Mouse (Mus musculus) limb, embryonic 11.5 days (tissue): Measurements from ENCODE around the gene Ankrd33b. TPM values are rescaled to one million over a fixed set of nuclear protein-coding genes. Genes with fewer than 3 reads are reported as not detected.

Experiments used
- ATAC-seq: fragments of 200-750 bp; cut with Nextera tagmentation; 2 replicates; pipeline ENCODE4 v1.8.0; 2017; ENCODE audit warnings: low read depth; ENCODE audit not compliant: insufficient number of reproducible peaks, low FRiP score, low TSS enrichment
- DNase-seq: peaks from one replicate; pipeline ENCODE4 v3.0.0-alpha.2; 2015; ENCODE audit warnings: low spot score
- H3K27ac ChIP-seq: fragments of 300-500 bp; sonication (generic); replicated peaks from 2 replicates; pipeline ENCODE4 v1.5.1; 2014; ENCODE audit warnings: low read depth, mild to moderate bottlenecking, low read length
- H3K27me3 ChIP-seq: fragments of 300-500 bp; sonication (generic); 2 replicates; pipeline ENCODE4 v1.6.1; 2014; ENCODE audit warnings: mild to moderate bottlenecking, low read length, mixed read lengths; ENCODE audit not compliant: control insufficient read depth, insufficient read depth
- H3K36me3 ChIP-seq: fragments of 300-500 bp; sonication (generic); 2 replicates; pipeline ENCODE4 v1.6.1; 2014; ENCODE audit warnings: mild to moderate bottlenecking, low read length, moderate library complexity, mixed read lengths; ENCODE audit not compliant: control insufficient read depth, insufficient read depth
- H3K4me1 ChIP-seq: fragments of 300-500 bp; sonication (generic); 2 replicates; pipeline ENCODE4 v1.6.1; 2014; ENCODE audit warnings: low read length, mixed read lengths; ENCODE audit not compliant: control insufficient read depth, insufficient read depth
- H3K4me2 ChIP-seq: fragments of 300-500 bp; sonication (generic); 2 replicates; pipeline ENCODE4 v1.6.1; 2014; ENCODE audit warnings: low read depth, mild to moderate bottlenecking, moderate library complexity; ENCODE audit not compliant: severe bottlenecking
- H3K4me3 ChIP-seq: fragments of 300-500 bp; sonication (generic); 2 replicates; pipeline ENCODE4 v1.5.1; 2014; ENCODE audit warnings: low read depth, low read length
- H3K9ac ChIP-seq: fragments of 300-500 bp; sonication (generic); 2 replicates; pipeline ENCODE4 v1.6.1; 2014; ENCODE audit warnings: mild to moderate bottlenecking, low read length
- H3K9me3 ChIP-seq: fragments of 300-500 bp; sonication (generic); 2 replicates; pipeline ENCODE4 v1.6.1; 2016; ENCODE audit warnings: low read length; ENCODE audit not compliant: control insufficient read depth
- WGBS: fragments of 180-500 bp; shearing (Covaris S2); extraction: QIAGEN DNeasy Blood & Tissue Kit; methylation state at CpG from one replicate; pipeline ENCODE4 v1.1.7; 2014; 5-methylcytosine and 5-hydroxymethylcytosine counted together
- polyA plus RNA-seq: library from polyadenylated mRNA; unstranded; fragments of >200 nt; fragmentation: Nextera tagmentation; extraction: Ambion mirVana; gene quantifications from 2 replicates; pipeline ENCODE4 v1.2.1, GENCODE M21; 2014

Gene Ankrd33b
- polyA plus RNA-seq, 1 experiment from 2014 or later = 0.36 TPM

DNA sequence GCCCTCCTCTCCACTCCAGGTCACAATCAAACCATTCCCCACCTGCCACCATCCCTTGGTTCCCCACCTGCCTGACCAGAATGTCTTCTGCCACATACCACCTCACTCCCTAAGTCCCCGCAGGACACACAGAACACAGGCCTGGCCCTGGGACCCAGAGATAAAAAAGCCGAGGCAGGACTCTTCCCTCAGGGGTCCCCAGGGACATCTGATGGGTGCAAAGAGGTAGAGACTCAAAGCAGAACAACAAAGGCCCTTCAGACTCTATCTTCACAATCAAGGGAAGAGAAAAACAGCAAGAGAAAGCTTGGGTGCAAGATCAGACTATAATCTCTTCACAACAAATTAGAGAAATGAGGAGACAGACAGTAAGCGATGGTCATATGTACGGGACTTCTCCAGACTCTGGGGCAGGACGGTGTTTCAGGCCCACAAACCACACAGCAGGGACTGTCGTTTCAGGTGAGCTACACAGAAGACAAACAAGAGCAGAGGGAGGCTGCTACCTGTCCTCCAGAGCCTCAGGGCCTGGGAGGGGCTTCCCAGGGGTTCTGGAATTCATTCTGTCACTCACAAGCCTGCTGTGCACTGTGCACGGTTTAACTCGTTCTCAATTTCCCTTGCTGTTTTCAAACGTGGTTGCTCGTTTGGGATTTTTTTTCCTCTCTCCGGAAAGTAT is 2.3 kb downstream of the Ankrd33b start:
- no peaks in the 10 kb centered on the region for H3K36me3 ChIP-seq
- no peaks in the 10 kb centered on the region for H3K9me3 ChIP-seq
- peaks cover 24% of the 10 kb centered on the region; the same call in 1 of the 2 replicates for H3K4me1 ChIP-seq
- no peak overlapping the region for H3K27ac ChIP-seq
- ATAC-seq = no peak
- DNase-seq = no peak
- H3K9ac ChIP-seq = no peak overlapping the region; the same call in 1 of the 2 replicates
- H3K27me3 ChIP-seq = peaks cover 47% of the 10 kb centered on the region
- WGBS = 15% methylated on average over 11 of the region's 11 CpGs
- peak overlapping the region; percentile 100; the same call in 1 of the 2 replicates for H3K4me2 ChIP-seq
- peak overlapping the region; percentile 55 for H3K4me3 ChIP-seq

DNA sequence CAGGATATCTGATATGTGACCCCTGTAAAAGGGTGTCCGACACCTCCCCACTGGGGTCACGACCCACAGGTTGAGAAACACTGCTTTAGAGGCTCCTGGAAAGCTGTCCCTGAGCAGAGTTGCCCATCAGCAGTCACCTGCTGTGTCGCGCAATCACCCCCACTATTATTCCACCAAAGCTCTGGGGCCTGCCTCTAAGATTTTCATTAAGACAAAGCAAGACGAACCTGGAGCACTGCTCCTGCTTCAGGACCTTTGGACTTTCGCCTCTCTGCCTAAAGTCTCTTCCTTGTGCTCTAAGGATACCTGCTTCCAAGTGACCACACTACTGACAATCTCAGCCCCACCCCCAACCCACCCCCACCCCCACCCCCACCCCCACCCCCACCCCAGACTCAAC is 3.1 kb downstream of the Ankrd33b start:
- H3K4me2 ChIP-seq = no peak overlapping the region
- H3K27ac ChIP-seq = no peak overlapping the region
- no peak overlapping the region for H3K9ac ChIP-seq
- 58% methylated on average over 6 of the region's 6 CpGs for WGBS
- H3K4me3 ChIP-seq = no peak overlapping the region
- peaks cover 24% of the 10 kb centered on the region; the same call in 1 of the 2 replicates for H3K4me1 ChIP-seq
- H3K9me3 ChIP-seq = no peaks in the 10 kb centered on the region
- no peak for DNase-seq
- H3K27me3 ChIP-seq = peaks cover 46% of the 10 kb centered on the region
- no peaks in the 10 kb centered on the region for H3K36me3 ChIP-seq
- no peak for ATAC-seq

DNA sequence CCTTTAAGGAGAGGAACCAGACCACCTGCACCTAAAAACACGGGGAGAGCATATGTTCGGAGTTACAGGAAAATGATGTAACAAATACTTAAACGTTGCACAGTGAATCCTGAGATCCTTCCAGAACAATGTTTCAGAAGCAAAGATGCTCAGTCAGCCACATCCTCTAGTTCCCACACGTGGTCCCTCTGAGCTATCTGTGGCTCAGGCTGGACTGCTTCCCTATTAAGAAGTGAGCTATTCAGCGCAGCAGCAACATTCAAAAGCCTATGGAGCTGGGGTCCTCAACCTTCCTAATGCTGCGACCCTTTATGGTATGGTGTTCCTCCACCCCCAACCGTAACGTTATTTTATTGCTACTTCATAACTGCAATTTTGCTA is 3.6 kb downstream of the Ankrd33b start:
- peaks cover 24% of the 10 kb centered on the region; the same call in 1 of the 2 replicates for H3K4me1 ChIP-seq
- H3K27ac ChIP-seq = no peak overlapping the region
- H3K9ac ChIP-seq = no peak overlapping the region
- H3K4me2 ChIP-seq = no peak overlapping the region
- no peaks in the 10 kb centered on the region for H3K36me3 ChIP-seq
- H3K27me3 ChIP-seq = peaks cover 41% of the 10 kb centered on the region
- no peak overlapping the region for H3K4me3 ChIP-seq
- DNase-seq (no peak), ATAC-seq (no peak)
- H3K9me3 ChIP-seq = no peaks in the 10 kb centered on the region
- WGBS = 81% methylated on average over 8 of the region's 8 CpGs

GRCm38 (mm10) chr15:31363241-31363980 is 4.1 kb downstream of the Ankrd33b start:
- H3K4me1 ChIP-seq = peaks cover 24% of the 10 kb centered on the region; the same call in 1 of the 2 replicates
- H3K27ac ChIP-seq = no peak overlapping the region
- no peak for DNase-seq
- H3K27me3 ChIP-seq = peaks cover 36% of the 10 kb centered on the region
- WGBS = 89% methylated on average over 13 of the region's 13 CpGs
- H3K9ac ChIP-seq = no peak overlapping the region
- no peak overlapping the region for H3K4me3 ChIP-seq
- no peak overlapping the region for H3K4me2 ChIP-seq
- H3K36me3 ChIP-seq = no peaks in the 10 kb centered on the region
- no peak for ATAC-seq
- H3K9me3 ChIP-seq = no peaks in the 10 kb centered on the region

GRCm38 (mm10) chr15:31361259-31361853 is 6.2 kb downstream of the Ankrd33b start:
- Histone ChIP-seq H3K27ac (no peak overlapping the region), H3K27me3 (peaks cover 18% of the 10 kb centered on the region), H3K9ac (no peak overlapping the region), H3K4me1 (peaks cover 8% of the 10 kb centered on the region; the same call in 1 of the 2 replicates), H3K36me3 (no peaks in the 10 kb centered on the region), H3K4me3 (no peak overlapping the region), H3K4me2 (no peak overlapping the region), H3K9me3 (no peaks in the 10 kb centered on the region)
- DNase-seq (no peak), ATAC-seq (no peak)
- WGBS = 91% methylated on average over 9 of the region's 9 CpGs

GRCm38 (mm10) chr15:31360593-31360992 is 6.9 kb downstream of the Ankrd33b start:
- Histone ChIP-seq H3K36me3 (no peaks in the 10 kb centered on the region), H3K4me3 (no peak overlapping the region), H3K9ac (no peak overlapping the region), H3K4me2 (no peak overlapping the region), H3K9me3 (no peaks in the 10 kb centered on the region), H3K4me1 (0 out of 2 replicates have a peak, but pooled peaks cover 3% of the 10 kb centered on the region), H3K27me3 (peaks cover 13% of the 10 kb centered on the region), H3K27ac (no peak overlapping the region)
- ATAC-seq = no peak
- DNase-seq = no peak
- 80% methylated on average over 6 of the region's 6 CpGs for WGBS

DNA sequence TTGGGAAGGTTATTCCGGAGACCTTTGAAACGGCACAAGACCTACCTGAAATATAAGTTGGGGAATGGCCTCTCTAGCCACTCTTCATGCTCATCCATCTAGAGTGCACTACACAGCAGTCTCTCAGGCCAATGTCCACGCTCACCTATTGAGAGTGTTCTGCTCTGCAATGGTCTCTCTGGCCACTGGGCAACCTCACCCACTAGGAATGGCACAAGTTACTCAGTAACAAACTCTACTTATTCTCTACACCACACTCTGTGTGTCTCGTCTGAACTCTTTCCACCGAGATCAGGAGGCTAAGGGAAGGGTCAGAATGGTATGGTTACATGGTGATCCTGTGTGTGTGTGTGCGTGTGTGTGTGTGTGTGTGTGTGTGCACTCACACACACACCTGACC is 7.7 kb downstream of the Ankrd33b start:
- no peak overlapping the region for H3K4me3 ChIP-seq
- no peak overlapping the region for H3K27ac ChIP-seq
- H3K9me3 ChIP-seq = no peaks in the 10 kb centered on the region
- H3K9ac ChIP-seq = no peak overlapping the region
- DNase-seq (no peak), ATAC-seq (no peak)
- WGBS = 91% methylated on average over 6 of the region's 6 CpGs
- H3K4me1 ChIP-seq = no peaks in the 10 kb centered on the region
- no peaks in the 10 kb centered on the region for H3K36me3 ChIP-seq
- H3K27me3 ChIP-seq = peaks cover 5% of the 10 kb centered on the region
- no peak overlapping the region for H3K4me2 ChIP-seq

- no peak for DNase-seq
- no peak for ATAC-seq
- WGBS = 85% methylated on average over 13 of the region's 13 CpGs
These were observed 14.8 kb downstream of the Ankrd33b start for GRCm38 (mm10) chr15:31352494-31353279.

More at GRCm38 (mm10) chr15:31352494-31353279, 14.8 kb downstream of the Ankrd33b start:
- Histone ChIP-seq H3K4me3 (no peak overlapping the region), H3K27me3 (no peaks in the 10 kb centered on the region), H3K27ac (no peak overlapping the region), H3K9me3 (no peaks in the 10 kb centered on the region), H3K36me3 (no peaks in the 10 kb centered on the region), H3K4me2 (no peak overlapping the region), H3K4me1 (no peaks in the 10 kb centered on the region), H3K9ac (no peak overlapping the region)
